Mouse (Mus musculus): ENCODE data around the gene Dand5.

DNA sequence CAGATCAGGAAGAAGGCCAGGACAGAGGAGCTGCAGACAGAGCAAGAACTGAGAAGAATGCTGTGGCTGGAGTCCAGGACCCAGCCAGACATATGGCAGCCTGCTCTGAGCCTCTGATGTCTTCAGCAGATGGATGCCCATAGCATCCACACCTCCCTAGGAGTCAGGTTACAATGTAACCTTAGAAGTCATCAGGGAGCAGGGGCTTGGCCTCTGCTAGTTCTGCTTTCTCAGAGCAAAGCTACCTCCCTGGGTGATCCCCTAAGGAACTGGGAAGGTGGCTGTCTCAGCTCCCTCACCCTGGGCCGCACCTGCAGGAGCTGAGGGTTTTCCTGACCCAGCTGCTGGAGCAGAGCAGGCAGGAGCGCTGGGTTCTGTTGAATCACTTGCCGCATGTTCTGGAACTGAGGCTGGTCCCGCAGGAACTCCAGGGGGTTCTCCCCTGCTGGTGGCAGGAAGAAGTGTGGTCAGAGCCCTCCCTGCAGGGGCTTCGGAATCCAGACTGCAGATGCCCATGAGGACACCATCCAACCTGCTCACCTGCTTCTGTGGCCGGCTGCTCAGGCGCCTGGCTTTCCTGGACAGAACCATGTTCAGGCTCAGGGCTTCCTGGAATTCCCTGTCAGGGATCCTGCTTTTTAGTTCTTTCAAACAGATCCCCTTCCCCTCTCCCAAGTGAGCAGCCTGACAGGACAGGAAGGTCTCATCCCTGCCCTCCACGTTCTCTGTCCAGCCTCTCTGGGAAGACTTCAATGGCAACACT is 14.7 kb upstream of the Dand5 start:
- TF ChIP-seq POLR2A (IDR thresholded peaks at IDR 0.05; ENCODE audit: borderline replicate concordance, extremely low read depth, low read depth, low read length) (no peak), CTCF (IDR thresholded peaks at IDR 0.05; ENCODE audit: insufficient read depth, low read length) (no peak)
